Mouse (Mus musculus) bone marrow macrophage, adult 2 months (primary cell): Measurements from ENCODE around the gene Higd1c. TPM values are rescaled to one million over a fixed set of nuclear protein-coding genes. Genes with fewer than 3 reads are reported as not detected.

Experiments used
- H3K27ac ChIP-seq: 2 replicates; pipeline ENCODE4 v1.5.1; 2012; ENCODE audit warnings: low read depth, low read length; ENCODE audit not compliant: insufficient read depth
- H3K4me1 ChIP-seq: 2 replicates; pipeline ENCODE4 v1.6.1; 2012; ENCODE audit warnings: low read length; ENCODE audit not compliant: control insufficient read depth, insufficient read depth
- H3K4me3 ChIP-seq: 2 replicates; pipeline ENCODE4 v1.5.1; 2012; ENCODE audit warnings: mild to moderate bottlenecking, low read length, moderate library complexity; ENCODE audit not compliant: insufficient read depth
- CTCF ChIP-seq: IDR thresholded peaks from 2 replicates; pipeline ENCODE4 v1.5.1; 2012; ENCODE audit warnings: low read depth, mild to moderate bottlenecking, low read length, moderate library complexity
- POLR2A ChIP-seq: IDR thresholded peaks from 2 replicates; pipeline ENCODE4 v1.6.1; 2012; ENCODE audit warnings: mild to moderate bottlenecking, low read depth, low read length, borderline replicate concordance
- polyA plus RNA-seq: library from polyadenylated mRNA; stranded (reverse); fragments of >200 nt; gene quantifications from 2 replicates; pipeline ENCODE4 v1.2.4, GENCODE M21; 2012; ENCODE audit not compliant: missing spikeins, insufficient read depth, insufficient read length

Higd1c gene
- polyA plus RNA-seq, 1 experiment = not detected

- H3K4me3 ChIP-seq = no peak overlapping the region
- no peaks in the 10 kb centered on the region for H3K4me1 ChIP-seq
- H3K27ac ChIP-seq = no peak overlapping the region
- TF ChIP-seq CTCF (no peak), POLR2A (no peak)
Measured at GRCm38 (mm10) chr15:100393016-100393415, 28.7 kb downstream of the Higd1c start.

- TF ChIP-seq CTCF (peak; percentile 14; the same call in 1 of the 2 replicates), POLR2A (no peak)
- Histone ChIP-seq H3K27ac (no peak overlapping the region), H3K4me1 (no peaks in the 10 kb centered on the region), H3K4me3 (no peak overlapping the region)
Measured at GRCm38 (mm10) chr15:100395561-100395960, 31.2 kb downstream of the Higd1c start.

- TF ChIP-seq CTCF (no peak), POLR2A (no peak)
- Histone ChIP-seq H3K4me3 (no peak overlapping the region), H3K27ac (no peak overlapping the region), H3K4me1 (peaks cover 14% of the 10 kb centered on the region)
Measured at GRCm38 (mm10) chr15:100400592-100401250, 36.4 kb downstream of the Higd1c start.

DNA sequence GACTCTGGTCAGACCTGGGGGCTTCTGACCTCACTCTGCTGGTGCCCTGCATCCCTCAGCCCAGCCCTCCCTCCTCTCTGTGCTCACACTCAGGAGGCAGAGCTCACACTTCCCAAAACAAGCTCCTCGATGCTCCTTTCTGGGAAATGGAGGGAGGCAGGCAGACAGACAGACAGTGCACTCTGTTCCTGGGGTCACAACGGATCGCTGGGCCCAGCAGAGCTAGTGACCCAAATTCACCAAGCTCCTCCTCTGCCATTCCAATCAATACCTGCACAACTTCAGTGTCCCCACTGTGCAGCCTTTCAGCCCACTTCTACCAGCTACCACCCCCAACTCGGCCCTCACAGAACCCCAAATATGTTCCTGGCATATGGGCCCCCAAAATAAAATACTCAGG, 37.5 kb downstream of the Higd1c start:
- TF ChIP-seq CTCF = no peak
- TF ChIP-seq POLR2A = no peak
- no peak overlapping the region for H3K4me3 ChIP-seq

GRCm38 (mm10) chr15:100402347-100402746, 38.0 kb downstream of the Higd1c start:
- TF ChIP-seq POLR2A = no peak
- no peak for TF ChIP-seq CTCF
- H3K27ac ChIP-seq = no peak overlapping the region
- H3K4me1 ChIP-seq = peaks cover 20% of the 10 kb centered on the region
- H3K4me3 ChIP-seq = no peak overlapping the region

More for the DNA sequence above, 37.5 kb downstream of the Higd1c start:
- no peak overlapping the region for H3K27ac ChIP-seq
- peaks cover 20% of the 10 kb centered on the region for H3K4me1 ChIP-seq

GRCm38 (mm10) chr15:100402798-100403197, 38.5 kb downstream of the Higd1c start:
- H3K4me3 ChIP-seq = no peak overlapping the region

DNA sequence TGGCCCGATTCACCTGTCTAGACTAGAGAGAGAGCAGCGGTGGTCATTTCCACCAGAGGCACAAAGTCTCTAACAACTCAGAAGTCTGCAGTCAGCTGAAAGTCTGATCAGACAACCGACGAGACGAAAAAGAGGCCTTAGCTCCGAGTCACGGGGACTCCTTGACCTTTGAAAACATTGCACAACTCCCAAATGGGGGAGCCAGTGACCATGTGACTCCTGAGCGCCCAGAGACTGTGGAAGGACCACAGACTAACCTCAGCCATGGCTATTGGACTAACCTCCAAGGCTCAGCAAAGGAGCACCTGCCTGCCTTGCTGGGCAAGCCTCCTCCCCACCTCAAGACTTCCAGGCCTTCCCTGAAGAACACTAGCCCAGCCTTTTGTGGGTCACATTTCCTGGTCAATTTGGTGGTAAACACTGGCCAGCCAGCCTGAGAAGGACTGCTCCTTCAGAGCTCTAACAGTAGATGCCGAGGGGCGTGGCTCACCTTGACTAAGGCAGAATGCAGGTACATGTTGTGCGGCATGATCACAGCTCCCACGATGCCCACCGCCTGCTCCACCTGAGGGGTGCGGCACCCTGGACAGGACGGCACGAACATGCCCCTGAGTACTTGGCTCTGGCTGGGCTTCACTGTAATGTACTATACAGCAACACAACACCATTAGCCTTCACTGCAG, 39.1 kb downstream of the Higd1c start:
- Histone ChIP-seq H3K4me3 (no peak overlapping the region), H3K4me1 (peaks cover 20% of the 10 kb centered on the region), H3K27ac (peak overlapping the region; percentile 36)
- TF ChIP-seq POLR2A = no peak
- no peak for TF ChIP-seq CTCF

More at GRCm38 (mm10) chr15:100402798-100403197, 38.5 kb downstream of the Higd1c start:
- peak overlapping the region; percentile 36 for H3K27ac ChIP-seq
- TF ChIP-seq POLR2A (no peak), CTCF (no peak)
- peaks cover 20% of the 10 kb centered on the region for H3K4me1 ChIP-seq

DNA sequence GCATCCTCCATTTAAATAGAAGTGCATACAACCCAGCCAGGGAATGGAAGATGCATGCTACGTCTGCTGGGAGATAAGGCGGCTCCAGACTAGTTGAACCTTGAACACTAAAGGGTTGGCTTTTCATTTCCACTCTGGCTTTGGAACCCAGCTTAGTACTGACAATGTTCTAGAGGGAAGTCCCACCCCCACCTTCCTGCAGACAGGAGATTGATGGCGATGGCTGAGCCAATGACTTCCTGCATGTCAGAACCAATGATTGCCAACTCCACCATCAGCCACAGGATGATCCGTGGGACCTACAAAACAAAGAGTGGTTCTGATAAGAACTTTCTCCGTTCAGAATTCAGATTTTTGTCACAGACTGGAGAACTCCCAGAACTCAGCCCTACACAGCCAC, 41.7 kb downstream of the Higd1c start:
- Histone ChIP-seq H3K4me1 (peaks cover 26% of the 10 kb centered on the region), H3K27ac (0 out of 2 replicates have a peak overlapping the region, but pooled peaks have one; percentile 1), H3K4me3 (no peak overlapping the region)
- TF ChIP-seq CTCF (no peak), POLR2A (no peak)

DNA sequence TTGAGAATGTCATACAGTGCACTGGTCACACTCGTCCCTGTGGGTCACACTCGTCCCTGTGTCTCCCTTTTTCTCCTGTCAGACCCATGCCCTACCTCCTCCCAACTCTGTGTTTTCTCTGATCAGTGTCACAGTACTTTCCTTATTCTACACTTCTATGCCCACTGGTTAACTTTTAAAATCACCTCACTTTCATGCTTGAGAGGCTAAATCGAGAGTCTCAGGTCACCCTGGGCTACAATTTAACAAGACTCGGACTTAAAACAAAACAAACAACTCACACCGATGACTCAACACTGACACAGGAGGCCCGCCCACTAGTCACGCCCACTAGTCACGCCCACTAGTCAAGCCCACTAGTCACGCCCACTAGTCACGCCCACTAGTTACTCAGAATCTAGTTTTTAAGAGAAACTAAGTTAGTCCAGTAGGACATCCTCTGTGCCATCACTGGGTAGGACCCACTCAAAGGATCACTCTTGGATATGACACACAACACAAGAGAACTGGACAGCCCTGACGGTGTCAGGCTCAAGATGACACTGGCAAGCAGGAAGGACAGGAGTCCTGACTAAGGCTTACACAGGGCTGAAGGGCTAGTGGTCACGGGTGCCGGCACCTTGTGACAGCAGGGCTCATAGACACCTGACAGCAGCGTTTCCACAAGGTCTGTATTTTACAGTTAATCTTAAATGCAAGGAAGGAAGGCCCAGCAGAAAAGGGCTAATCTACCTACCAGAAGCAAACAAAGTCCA, 46.8 kb downstream of the Higd1c start:
- H3K4me3 ChIP-seq = no peak overlapping the region
- no peak for TF ChIP-seq POLR2A
- no peak for TF ChIP-seq CTCF
- H3K27ac ChIP-seq = peak overlapping the region; percentile 23
- H3K4me1 ChIP-seq = peaks cover 36% of the 10 kb centered on the region

- Histone ChIP-seq H3K4me1 (peaks cover 40% of the 10 kb centered on the region), H3K27ac (no peak overlapping the region), H3K4me3 (no peak overlapping the region)
- TF ChIP-seq CTCF = no peak
- TF ChIP-seq POLR2A = no peak
Measured at GRCm38 (mm10) chr15:100411731-100412130, 47.4 kb downstream of the Higd1c start.
